Mouse (Mus musculus) testis, adult 2 months (tissue): ENCODE results near the gene 0610009B22Rik.

ENCODE experiments used
- CTCF ChIP-seq: fragments of 200-500 bp; IDR thresholded peaks from 2 replicates; pipeline ENCODE4 v1.5.1; 2012; ENCODE audit warnings: low read depth, mild to moderate bottlenecking, inconsistent platforms, low read length, moderate library complexity; ENCODE audit not compliant: control insufficient read depth, insufficient read depth, insufficient replicate concordance
- POLR2A ChIP-seq: fragments of 200-500 bp; IDR thresholded peaks from 2 replicates; pipeline ENCODE4 v1.6.1; 2012; ENCODE audit warnings: low read depth, mild to moderate bottlenecking, inconsistent platforms, low read length, moderate library complexity; ENCODE audit not compliant: control insufficient read depth

DNA sequence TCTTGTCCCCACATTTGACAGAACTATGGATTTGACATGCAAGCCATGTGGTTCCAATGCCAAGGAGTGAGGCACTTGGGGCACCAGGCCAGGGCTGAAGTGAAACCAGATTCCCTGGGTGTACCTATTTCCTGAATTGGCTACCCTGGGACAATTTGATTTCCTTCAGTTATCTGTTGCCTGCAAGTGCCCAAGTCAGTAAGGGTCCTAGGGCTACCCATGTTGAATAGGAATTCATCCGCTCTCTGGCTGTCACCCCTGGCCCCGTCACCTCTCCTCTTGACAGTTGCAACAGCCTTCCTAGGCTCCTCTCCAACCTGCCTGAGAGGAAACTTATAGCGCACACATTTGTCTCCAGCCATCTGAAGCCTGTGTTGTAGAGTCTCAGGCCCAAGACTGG, 33.8 kb downstream of the 0610009B22Rik start:
- TF ChIP-seq POLR2A (no peak), CTCF (no peak)
